Mouse (Mus musculus): ENCODE measurements around the gene Scamp2. TPM values are rescaled to one million over a fixed set of nuclear protein-coding genes. Genes with fewer than 3 reads are reported as not detected.

Gene Scamp2
- polyA plus RNA-seq, 1 experiment from 2014 or later: 93.4 TPM

DNA sequence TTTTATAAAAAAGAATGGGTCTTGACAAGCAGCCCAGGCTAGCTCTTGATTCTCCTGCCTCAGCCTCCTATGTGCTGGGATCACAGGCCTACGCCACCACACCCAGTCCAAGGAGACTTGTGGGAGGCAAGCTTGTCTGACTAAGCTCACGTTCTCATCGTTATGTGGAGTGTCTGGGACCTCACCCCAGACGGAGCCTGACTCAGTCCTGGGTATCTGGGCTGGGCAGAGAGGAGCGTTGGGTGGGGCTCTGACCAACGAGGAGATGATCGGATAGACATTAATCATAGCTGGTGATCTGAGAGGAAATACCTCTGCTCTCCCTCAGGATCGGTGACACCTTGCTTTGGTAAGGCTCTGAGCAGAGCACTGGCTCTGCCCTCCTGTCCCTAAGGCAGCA is 58.1 kb downstream of the Scamp2 start:
- no peaks in the 10 kb centered on the region for H3K36me3 ChIP-seq (ENCODE audit: insufficient read depth, low read length)
- no peak for ATAC-seq (ENCODE audit: low FRiP score, low TSS enrichment)
- no peak overlapping the region for H3K4me2 ChIP-seq (replicated peaks; ENCODE audit: low read depth, low read length)
- H3K27ac ChIP-seq (ENCODE audit: low read length): no peak overlapping the region
- no peak overlapping the region for H3K4me3 ChIP-seq (ENCODE audit: low read length)
- H3K27me3 ChIP-seq (ENCODE audit: insufficient read depth, low read length): no peaks in the 10 kb centered on the region
- no peak overlapping the region for H3K9ac ChIP-seq (replicated peaks; ENCODE audit: low read length)
- 65% methylated on average over 8 of the region's 8 CpGs for WGBS
- H3K4me1 ChIP-seq (ENCODE audit: insufficient read depth, low read length): no peaks in the 10 kb centered on the region
- no peaks in the 10 kb centered on the region for H3K9me3 ChIP-seq (ENCODE audit: low read length)

DNA sequence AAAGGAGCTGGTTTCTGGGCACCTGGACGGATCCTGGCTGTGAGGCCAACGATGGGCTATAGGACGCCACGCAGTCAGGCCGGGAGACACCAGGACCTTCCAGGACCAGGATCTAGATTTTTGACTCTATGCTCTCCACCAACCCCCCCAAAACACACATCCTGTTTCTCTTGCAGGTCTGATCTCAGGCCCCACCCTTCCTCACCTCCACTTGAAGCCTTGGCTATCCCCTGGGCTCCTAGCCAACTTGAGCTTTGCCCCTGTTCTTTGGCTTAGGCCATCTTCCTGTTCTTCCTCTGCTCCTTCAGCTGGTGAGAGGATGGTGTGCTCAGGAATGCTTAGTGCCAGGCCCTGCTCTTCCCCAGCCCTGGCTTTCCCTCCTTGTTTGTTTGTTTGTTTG is 59.9 kb downstream of the Scamp2 start, which contains the start of gene Lman1l:
TSS of gene Lman1l (minus strand) at position 101 of the 400 bp plus-strand sequence.
- Histone ChIP-seq H3K27me3 (ENCODE audit: insufficient read depth, low read length) (no peaks in the 10 kb centered on the region), H3K27ac (ENCODE audit: low read length) (no peak within 1 kb of the TSS), H3K4me1 (ENCODE audit: insufficient read depth, low read length) (no peaks in the 10 kb centered on the region), H3K36me3 (ENCODE audit: insufficient read depth, low read length) (peaks cover 15% of the 10 kb centered on the region), H3K9me3 (ENCODE audit: low read length) (no peaks in the 10 kb centered on the region), H3K9ac (replicated peaks; ENCODE audit: low read length) (no peak within 1 kb of the TSS), H3K4me2 (replicated peaks; ENCODE audit: low read depth, low read length) (no peak within 1 kb of the TSS), H3K4me3 (ENCODE audit: low read length) (no peak within 1 kb of the TSS)
- no peak for ATAC-seq (ENCODE audit: low FRiP score, low TSS enrichment)
- WGBS: 91% methylated on average over 5 of the region's 5 CpGs

DNA sequence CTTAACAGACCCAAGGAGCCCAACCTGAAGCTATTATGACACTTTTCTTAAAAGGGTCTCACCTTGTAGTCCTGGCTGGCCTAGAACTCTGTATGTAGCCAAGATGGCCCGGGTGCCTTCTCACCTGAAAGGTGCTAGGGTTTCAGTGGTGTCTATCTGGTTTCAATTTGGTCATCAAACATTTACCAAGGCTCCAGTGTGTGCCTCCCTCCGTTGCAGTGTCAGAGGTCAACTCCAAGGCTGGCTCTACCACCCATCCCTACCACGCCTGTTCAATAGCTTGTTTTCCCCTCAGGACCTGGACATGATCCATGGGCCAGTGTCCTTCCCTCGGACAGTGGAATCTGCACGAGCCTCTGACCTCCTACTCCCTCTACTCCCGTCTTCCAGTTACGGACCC is 63.6 kb downstream of the Scamp2 start:
- Histone ChIP-seq H3K4me3 (ENCODE audit: low read length) (no peak overlapping the region), H3K4me2 (replicated peaks; ENCODE audit: low read depth, low read length) (no peak overlapping the region), H3K36me3 (ENCODE audit: insufficient read depth, low read length) (peaks cover 50% of the 10 kb centered on the region), H3K9ac (replicated peaks; ENCODE audit: low read length) (no peak overlapping the region), H3K4me1 (ENCODE audit: insufficient read depth, low read length) (no peaks in the 10 kb centered on the region), H3K27me3 (ENCODE audit: insufficient read depth, low read length) (no peaks in the 10 kb centered on the region), H3K9me3 (ENCODE audit: low read length) (no peaks in the 10 kb centered on the region), H3K27ac (ENCODE audit: low read length) (no peak overlapping the region)
- ATAC-seq (ENCODE audit: low FRiP score, low TSS enrichment): no peak
- 76% methylated on average over 7 of the region's 7 CpGs for WGBS

DNA sequence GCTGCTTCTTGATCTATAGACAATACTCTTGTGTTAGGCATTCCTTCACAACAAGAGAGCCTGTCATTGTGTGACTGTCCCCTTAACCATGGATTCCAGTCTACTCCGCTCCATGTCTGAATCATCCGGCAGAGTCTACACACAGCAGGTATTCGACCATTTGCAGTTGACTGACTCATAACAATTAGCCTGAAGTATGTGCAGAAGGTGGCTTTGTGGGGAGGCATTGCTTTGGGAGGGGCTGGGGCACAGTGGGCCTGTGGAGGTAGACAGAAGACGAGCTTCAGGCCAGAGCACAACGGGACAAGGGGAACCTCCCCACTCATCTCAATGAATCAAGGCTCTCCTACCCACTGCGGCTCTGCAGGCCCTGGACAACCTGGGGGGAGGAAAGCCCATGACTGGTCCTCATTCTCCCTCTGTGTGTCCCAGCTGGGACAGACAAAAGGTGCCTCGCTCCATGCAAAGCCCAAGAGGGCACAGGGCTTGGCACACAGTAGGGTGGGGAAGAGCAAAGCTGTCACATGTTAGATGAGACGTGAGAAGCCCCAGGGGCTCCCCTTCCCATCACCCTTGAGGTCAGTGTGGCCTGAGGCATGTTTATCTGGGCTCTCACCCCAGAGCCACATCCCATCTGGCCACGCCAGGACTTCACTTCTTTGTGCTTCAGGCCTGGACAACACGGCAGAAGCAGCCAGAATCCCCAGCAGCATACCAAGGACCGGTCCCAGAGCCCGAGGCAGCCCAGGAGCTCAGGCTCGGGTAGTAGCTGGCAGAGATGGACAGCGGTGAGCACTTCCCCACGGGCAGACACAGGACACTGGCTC is 65.1 kb downstream of the Scamp2 start:
- Histone ChIP-seq H3K27ac (ENCODE audit: low read length) (no peak overlapping the region), H3K4me1 (ENCODE audit: insufficient read depth, low read length) (no peaks in the 10 kb centered on the region), H3K27me3 (ENCODE audit: insufficient read depth, low read length) (no peaks in the 10 kb centered on the region), H3K36me3 (ENCODE audit: insufficient read depth, low read length) (peaks cover 66% of the 10 kb centered on the region), H3K4me3 (ENCODE audit: low read length) (no peak overlapping the region), H3K9ac (replicated peaks; ENCODE audit: low read length) (no peak overlapping the region), H3K9me3 (ENCODE audit: low read length) (no peaks in the 10 kb centered on the region), H3K4me2 (replicated peaks; ENCODE audit: low read depth, low read length) (no peak overlapping the region)
- WGBS: 81% methylated on average over 15 of the region's 15 CpGs
- ATAC-seq (ENCODE audit: low FRiP score, low TSS enrichment): no peak

DNA sequence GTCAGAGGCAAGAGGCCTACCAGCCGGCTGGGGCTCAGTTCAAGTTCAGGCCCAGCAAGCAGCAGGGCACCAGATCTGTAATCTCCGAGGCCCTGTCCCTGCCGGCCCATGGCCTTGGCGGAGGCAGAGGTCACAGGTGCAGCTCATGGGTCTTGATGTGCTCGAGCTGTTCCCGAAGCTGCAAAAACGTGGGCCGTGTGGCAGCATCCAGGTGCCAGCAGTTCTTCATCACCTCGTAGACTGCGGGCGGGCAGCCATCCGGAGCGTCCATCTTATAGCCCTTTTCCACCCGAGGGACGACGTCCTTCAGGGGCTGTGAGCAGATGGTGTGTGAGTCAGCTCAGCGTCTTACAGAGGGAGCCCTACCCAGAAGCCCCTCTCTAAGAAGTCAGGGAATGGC is 66.4 kb downstream of the Scamp2 start:
- no peak for ATAC-seq (ENCODE audit: low FRiP score, low TSS enrichment)
- no peak overlapping the region for H3K9ac ChIP-seq (replicated peaks; ENCODE audit: low read length)
- H3K36me3 ChIP-seq (ENCODE audit: insufficient read depth, low read length): peaks cover 73% of the 10 kb centered on the region
- WGBS: 85% methylated on average over 17 of the region's 17 CpGs
- no peak overlapping the region for H3K27ac ChIP-seq (ENCODE audit: low read length)
- no peaks in the 10 kb centered on the region for H3K4me1 ChIP-seq (ENCODE audit: insufficient read depth, low read length)
- H3K4me2 ChIP-seq (replicated peaks; ENCODE audit: low read depth, low read length): no peak overlapping the region
- H3K9me3 ChIP-seq (ENCODE audit: low read length): no peaks in the 10 kb centered on the region
- H3K27me3 ChIP-seq (ENCODE audit: insufficient read depth, low read length): no peaks in the 10 kb centered on the region
- no peak overlapping the region for H3K4me3 ChIP-seq (ENCODE audit: low read length)

DNA sequence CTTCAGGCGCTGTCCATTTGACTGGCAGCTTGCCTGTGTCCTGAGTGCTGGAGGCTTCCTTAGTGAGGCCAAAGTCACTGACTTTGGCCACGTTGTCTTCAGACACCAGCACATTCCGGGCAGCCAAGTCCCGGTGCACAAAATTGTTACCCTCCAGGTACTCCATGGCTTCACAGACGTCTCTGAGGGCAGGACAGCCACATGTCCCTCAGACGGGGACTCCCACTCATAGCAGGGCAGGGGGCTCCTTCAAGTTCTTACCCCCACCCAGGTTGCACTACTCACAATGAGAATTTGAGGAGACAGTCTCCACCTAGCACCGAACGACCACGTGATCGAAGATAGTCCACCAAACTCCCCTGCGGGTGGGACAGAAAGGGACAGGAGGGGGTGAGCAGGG is 67.1 kb downstream of the Scamp2 start:
- no peak overlapping the region for H3K4me2 ChIP-seq (replicated peaks; ENCODE audit: low read depth, low read length)
- WGBS: 92% methylated on average over 11 of the region's 11 CpGs
- no peaks in the 10 kb centered on the region for H3K27me3 ChIP-seq (ENCODE audit: insufficient read depth, low read length)
- no peak for ATAC-seq (ENCODE audit: low FRiP score, low TSS enrichment)
- H3K9ac ChIP-seq (replicated peaks; ENCODE audit: low read length): no peak overlapping the region
- H3K9me3 ChIP-seq (ENCODE audit: low read length): no peaks in the 10 kb centered on the region
- no peaks in the 10 kb centered on the region for H3K4me1 ChIP-seq (ENCODE audit: insufficient read depth, low read length)
- no peak overlapping the region for H3K4me3 ChIP-seq (ENCODE audit: low read length)
- H3K36me3 ChIP-seq (ENCODE audit: insufficient read depth, low read length): peaks cover 73% of the 10 kb centered on the region
- H3K27ac ChIP-seq (ENCODE audit: low read length): no peak overlapping the region

DNA sequence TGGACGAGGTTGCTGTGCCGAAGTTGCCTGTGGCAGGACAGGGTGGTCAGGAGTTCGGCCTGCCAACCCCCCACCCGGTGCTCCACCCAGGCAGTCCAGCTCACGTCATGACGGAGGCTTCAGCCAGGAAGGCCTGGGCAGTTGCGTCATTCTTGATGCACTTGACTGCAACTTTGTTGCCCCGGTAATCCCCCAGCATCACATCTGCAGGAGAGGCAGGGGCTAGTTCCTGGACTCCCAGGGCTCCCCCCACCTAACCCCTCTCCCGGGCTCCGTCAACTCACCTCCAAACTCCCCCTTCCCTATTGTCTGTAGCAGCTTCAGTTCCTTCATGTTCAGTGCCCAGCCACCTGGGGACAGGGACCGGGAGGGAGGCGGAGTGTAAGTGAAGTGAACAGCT is 68.0 kb downstream of the Scamp2 start:
- no peak for ATAC-seq (ENCODE audit: low FRiP score, low TSS enrichment)
- H3K4me2 ChIP-seq (replicated peaks; ENCODE audit: low read depth, low read length): no peak overlapping the region
- WGBS: 92% methylated on average over 12 of the region's 12 CpGs
- peaks cover 73% of the 10 kb centered on the region for H3K36me3 ChIP-seq (ENCODE audit: insufficient read depth, low read length)
- H3K4me3 ChIP-seq (ENCODE audit: low read length): no peak overlapping the region
- H3K9ac ChIP-seq (replicated peaks; ENCODE audit: low read length): no peak overlapping the region
- H3K27me3 ChIP-seq (ENCODE audit: insufficient read depth, low read length): no peaks in the 10 kb centered on the region
- no peaks in the 10 kb centered on the region for H3K4me1 ChIP-seq (ENCODE audit: insufficient read depth, low read length)
- H3K27ac ChIP-seq (ENCODE audit: low read length): no peak overlapping the region
- no peaks in the 10 kb centered on the region for H3K9me3 ChIP-seq (ENCODE audit: low read length)

DNA sequence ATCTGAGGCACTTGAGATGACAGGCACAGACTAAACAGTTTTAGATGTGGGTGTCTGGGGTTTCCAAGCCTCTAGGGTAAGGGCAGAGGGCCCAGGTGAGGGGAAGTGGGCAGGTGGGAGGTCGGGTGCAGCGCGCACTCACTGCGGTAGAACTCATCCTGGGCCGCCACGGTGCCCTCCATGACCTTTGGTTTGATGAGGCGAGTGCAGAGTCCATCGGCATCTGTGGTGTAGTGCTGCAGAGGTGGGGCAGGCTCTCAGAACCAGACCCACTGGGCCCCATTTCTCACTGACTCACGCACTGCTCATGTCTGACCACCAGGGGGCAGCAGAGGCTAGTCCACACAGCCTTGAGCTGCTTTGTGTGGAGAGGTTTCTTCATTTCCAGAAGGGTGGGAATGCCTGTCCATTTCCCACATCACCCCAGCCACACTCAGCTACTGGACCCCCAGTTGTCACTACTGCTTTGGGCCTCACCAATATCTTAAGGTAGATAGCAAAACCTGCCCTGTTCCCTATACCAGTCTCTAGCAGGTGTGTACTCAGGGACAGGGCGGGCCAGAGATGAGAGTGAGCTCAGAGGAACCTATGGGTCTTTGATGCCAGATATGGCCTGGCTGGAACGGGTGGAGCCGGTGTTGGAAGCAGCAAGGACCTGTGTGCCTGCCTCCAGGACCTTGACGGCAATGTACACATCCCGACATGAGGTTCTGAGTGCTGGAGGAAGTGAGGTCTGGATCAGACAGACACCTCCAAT is 68.6 kb downstream of the Scamp2 start:
- no peaks in the 10 kb centered on the region for H3K27me3 ChIP-seq (ENCODE audit: insufficient read depth, low read length)
- H3K36me3 ChIP-seq (ENCODE audit: insufficient read depth, low read length): peaks cover 71% of the 10 kb centered on the region
- no peak overlapping the region for H3K27ac ChIP-seq (ENCODE audit: low read length)
- no peaks in the 10 kb centered on the region for H3K4me1 ChIP-seq (ENCODE audit: insufficient read depth, low read length)
- no peak overlapping the region for H3K9ac ChIP-seq (replicated peaks; ENCODE audit: low read length)
- peak; percentile 49 for ATAC-seq (ENCODE audit: low FRiP score, low TSS enrichment)
- no peak overlapping the region for H3K4me3 ChIP-seq (ENCODE audit: low read length)
- no peaks in the 10 kb centered on the region for H3K9me3 ChIP-seq (ENCODE audit: low read length)
- H3K4me2 ChIP-seq (replicated peaks; ENCODE audit: low read depth, low read length): no peak overlapping the region
- WGBS: 68% methylated on average over 14 of the region's 14 CpGs

DNA sequence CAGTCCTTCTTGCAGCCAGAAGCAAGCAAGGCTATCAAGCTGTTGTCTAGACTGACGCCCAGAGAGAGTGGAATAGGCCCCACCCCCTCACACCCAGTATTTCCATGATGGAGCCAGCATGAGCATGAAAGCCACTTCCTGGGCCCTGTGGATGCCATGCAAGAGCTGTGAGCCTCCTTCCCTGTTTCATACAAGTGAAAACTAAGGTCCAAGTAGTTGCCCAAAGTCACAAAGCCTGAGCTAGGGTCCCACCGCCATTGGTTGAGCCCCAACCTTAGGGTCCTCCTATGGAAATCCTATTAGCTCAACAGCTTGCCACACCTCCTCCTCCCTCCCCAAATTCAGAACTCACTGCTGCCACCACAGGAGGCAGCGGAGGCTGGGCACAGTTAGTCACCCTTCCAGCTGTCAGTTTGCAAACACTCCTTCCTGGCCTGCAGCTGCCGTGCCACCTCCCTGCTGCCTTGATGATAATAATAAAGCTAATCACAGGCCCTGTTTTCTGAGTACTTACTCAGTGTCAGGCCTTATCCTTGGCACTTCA is 72.8 kb downstream of the Scamp2 start:
- no peak for ATAC-seq (ENCODE audit: low FRiP score, low TSS enrichment)
- Histone ChIP-seq H3K4me2 (replicated peaks; ENCODE audit: low read depth, low read length) (no peak overlapping the region), H3K27me3 (ENCODE audit: insufficient read depth, low read length) (no peaks in the 10 kb centered on the region), H3K4me1 (ENCODE audit: insufficient read depth, low read length) (peaks cover 20% of the 10 kb centered on the region), H3K4me3 (ENCODE audit: low read length) (no peak overlapping the region), H3K36me3 (ENCODE audit: insufficient read depth, low read length) (peaks cover 29% of the 10 kb centered on the region), H3K9ac (replicated peaks; ENCODE audit: low read length) (no peak overlapping the region), H3K9me3 (ENCODE audit: low read length) (no peaks in the 10 kb centered on the region), H3K27ac (ENCODE audit: low read length) (no peak overlapping the region)
- 57% methylated on average over 4 of the region's 4 CpGs for WGBS

All from kidney, embryonic 16.5 days (tissue).